Mouse (Mus musculus): ENCODE results near the gene Iqgap2.

Gene Iqgap2

DNA sequence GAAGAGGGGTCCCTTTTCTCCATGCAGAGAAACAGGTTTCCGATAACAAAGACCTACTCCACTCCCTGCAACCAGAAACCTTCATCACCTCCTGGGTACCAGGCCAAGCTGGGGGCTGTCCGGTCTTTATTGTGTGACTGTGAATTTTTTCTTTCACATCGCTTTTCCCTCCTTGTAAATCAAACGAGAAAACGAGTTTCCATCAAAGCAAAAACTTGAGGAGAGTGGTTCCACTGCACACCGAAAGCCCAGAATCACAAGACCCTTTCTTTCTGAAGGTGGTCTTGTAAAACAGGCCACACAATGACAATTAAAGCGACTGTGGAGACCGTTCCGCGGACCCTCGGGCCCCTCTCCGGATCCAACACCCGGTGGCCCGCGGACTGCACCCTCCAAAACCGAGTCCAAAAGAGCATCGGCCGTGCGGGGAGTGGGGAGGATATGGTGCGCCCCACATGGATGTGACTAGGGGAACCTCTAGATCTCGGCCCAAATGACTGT, 274.0 kb downstream of the Iqgap2 start:
- DNase-seq (ENCODE audit: low spot score in 2 of 2): no peak

DNA sequence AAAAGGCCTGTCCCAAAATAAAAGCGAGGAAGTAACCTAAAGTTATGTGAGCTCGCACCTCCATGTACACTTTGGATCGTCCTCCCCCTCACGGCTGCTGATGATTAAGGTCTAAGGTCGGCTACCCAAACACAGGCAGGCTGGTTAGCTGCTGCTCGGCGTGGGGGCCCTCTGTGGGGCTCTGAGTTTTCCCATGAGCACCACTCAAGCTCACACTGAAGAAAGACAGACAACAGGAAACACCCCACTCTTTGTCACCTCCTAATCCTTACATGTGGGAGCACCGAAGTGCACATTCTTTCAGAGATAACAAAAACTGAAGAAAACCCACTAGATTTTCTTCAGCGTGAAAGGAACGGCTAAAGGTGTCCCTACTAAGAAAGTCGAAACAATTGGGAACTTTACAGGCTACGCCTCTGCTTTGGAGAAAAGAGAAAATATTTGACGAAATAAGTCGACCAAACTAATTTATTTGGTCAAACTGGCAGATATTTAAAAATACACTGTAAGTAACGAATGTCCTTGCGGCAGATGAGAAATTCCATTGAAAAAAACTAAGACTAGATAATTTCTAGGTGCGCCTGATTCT, 274.5 kb downstream of the Iqgap2 start:
- DNase-seq (ENCODE audit: low spot score in 2 of 2): no peak

DNA sequence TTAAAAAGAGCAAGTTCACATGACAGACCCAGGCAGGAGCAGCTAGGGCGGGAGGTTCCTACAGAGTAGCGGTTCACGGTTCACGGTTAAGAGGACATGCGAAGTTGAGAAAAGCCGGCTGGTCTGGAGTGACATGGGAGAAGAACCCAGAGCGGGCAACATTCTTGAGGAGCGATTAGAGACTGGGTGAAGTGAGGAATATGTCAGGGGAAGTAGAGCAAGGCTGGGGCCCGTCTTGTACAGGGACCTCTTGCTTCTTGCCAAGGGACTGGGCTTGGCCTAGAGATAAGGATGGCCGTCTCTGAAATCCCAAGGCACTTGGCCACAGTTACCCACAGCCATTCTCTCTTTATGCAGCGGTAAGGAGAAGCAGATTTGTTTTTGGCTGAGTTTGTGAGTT, 275.2 kb downstream of the Iqgap2 start:
- no peak for DNase-seq (ENCODE audit: low spot score in 2 of 2)

DNA sequence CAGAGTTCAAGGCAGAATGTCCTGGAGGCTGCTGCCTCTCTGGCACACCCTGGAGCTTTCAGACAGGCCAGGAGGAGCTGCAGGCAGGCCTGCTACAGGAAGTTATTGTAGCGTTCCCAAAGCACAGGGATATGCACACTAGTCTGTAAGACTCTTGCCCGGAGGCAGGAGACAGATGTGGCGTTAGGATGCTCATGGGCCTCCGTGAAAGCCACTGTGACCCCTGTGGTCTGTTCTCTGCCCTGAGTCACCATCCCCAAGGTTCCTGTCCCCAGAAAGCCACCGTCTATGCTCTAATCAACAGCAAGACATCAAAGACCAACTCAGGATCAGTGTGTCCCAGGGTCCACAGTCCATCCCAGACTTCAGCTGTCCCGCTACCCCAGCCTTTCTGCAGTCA, 277.0 kb downstream of the Iqgap2 start:
- no peak for DNase-seq (ENCODE audit: low spot score in 2 of 2)

DNA sequence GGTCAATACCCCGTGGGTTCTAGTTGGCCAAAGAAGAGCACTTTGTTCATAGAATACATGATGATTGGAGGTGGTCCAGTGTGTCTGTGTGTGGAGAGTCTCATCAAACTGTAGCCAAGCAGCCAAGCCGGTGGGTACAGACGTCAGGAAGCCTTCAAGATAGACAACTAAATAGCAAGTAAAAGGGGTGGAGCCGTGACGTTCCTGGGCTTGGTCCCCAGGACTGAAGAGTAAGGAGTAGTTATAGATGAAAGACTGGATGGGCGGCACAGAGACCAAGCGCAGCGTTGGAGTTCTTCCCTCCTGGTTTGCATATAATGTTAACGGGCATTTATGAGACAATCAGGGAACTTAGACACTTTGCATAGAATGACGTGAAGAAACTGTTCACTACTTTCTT, 279.5 kb downstream of the Iqgap2 start:
- DNase-seq (ENCODE audit: low spot score in 2 of 2): no peak

DNA sequence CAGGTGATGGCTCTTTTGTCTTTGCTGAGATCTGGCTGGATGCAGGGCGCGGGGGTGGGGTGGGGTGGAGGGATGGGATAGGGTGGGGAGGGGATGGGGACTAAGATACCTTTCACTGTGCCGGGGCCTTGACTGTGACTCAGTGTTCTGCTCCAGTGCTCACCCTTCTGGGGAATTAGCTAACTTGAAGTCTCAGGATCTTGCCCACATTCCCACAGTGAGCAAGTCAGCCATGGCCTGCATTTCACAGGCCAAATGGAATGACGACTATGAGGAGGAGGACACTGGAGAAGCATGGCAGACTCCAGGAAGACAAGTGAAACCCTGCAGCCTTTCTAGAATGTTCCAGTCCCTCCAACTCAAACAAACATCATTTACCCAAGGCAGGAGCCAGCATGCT, 280.0 kb downstream of the Iqgap2 start:
- no peak for DNase-seq (ENCODE audit: low spot score in 2 of 2)

DNA sequence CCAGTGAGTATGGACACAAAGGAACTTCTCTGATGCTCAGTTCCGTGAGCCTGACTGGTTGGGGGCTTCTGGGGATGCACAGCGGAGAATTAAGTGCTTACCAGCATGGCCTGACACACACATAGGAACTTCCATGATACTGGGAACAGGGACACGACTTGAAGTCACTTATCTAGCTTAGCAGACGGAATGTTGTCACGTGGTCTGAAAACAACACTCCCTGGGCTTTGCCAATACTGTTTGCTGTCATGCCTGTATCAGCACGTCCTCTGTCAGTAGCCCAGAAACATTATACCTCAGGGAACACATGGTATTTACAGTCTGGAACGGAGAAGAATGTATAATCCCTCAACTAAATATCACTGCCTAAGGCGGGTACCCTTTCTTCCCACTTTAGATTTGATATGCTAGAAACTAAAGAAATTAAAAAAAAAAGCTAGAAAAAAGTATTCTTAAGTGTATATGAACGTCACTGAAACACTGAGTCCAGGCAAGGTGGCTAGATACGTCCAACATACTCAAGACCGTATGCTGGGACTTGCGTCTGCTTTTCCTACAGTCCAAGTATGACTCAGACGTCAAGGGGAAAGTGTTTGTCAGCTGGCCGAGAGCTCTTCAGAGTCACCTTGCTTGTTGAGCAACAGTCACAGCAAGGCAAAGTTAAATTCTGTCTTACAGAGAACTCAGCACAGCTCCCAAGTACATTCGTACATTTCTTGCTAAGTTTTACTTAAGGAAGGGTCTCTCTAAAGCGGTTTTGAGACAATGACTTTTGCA, 280.7 kb downstream of the Iqgap2 start:
- DNase-seq (ENCODE audit: low spot score in 2 of 2): no peak

DNA sequence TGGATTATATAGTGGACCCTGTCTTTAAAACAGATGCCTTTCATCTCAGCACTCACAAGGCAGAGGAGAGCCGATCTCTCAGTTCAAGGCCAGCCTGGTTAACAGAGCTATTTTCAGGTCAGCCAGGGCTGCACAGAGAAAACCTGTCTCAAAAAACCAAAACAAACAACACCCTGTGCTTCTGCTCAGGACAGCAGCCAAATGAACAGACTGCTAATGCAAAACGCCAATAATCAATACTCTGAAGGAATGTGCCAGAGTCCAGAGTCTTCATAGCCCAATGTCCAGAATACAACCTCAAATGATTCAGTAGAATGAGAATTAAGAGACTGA, 282.7 kb downstream of the Iqgap2 start:
- DNase-seq (ENCODE audit: low spot score in 2 of 2): no peak

DNA sequence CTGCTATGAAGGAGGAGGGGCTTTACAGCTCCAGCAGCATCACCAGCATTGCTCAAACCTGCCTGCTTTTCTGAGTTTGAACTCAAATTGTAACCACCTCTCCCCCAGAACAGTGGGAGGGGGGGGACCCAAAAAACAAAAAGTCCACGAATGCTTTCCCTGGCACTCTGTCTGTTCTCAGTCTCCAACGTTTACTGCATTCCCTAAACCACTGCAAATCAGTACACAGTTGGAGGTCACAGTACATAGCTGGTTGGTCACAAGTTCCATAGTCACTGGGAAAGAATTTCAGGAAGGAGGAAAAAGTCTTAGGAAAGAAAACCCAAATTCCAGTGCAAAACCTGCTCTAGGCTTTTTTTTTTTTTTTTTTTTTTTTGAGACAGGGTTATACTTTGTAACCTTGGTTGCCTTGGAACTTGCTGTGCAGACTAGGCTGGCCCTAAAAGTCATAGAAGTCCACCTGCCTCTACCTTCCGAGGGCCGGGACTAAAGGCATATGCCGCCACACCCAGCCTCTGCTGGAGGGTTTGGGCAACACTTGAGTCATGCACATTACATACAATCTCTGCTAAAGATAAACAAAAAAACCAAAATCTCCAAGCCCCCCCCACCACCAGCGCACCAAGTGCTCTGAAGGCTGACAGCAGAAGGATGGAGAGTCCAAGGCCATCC, 283.2 kb downstream of the Iqgap2 start:
- DNase-seq (ENCODE audit: low spot score in 2 of 2): no peak

DNA sequence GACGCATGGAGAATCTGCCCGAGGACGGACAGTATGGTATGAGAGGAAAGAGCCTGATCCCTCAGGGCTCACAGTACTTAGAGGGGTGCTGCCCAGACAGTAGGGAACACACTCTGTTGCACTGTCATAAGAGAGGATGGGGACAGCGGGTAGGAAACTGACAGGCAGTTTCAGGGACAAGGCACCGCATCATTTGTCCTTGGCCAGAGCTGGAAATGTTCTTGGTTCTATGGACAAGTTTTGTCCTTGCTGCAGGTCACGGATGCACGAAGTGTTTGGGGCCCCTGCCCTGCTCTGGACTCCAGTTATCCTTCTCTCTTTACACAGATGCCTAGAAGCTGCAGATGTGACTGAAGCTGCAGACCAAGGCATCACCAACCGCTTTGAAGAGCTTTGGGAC, 284.7 kb downstream of the Iqgap2 start:
- no peak for DNase-seq (ENCODE audit: low spot score in 2 of 2)

DNA sequence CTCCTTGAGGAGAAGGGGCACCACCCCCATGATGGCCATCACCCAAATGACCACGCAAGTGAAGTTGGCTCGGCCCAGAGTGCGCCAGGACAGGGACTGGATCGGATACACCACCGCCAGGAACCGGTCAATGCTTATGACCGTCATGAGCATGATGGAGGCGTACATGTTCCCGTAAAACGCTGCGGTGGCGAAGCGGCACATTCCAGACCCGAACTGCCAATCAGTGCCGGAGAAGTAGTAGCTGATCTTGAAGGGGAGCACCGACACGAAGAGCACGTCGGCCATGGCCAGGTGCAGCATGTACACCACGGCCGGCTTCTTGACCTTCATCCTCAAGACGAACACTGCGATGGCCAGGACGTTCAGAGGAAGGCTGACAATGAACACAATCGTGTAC, 287.4 kb downstream of the Iqgap2 start:
- no peak for DNase-seq (ENCODE audit: low spot score in 2 of 2)

DNA sequence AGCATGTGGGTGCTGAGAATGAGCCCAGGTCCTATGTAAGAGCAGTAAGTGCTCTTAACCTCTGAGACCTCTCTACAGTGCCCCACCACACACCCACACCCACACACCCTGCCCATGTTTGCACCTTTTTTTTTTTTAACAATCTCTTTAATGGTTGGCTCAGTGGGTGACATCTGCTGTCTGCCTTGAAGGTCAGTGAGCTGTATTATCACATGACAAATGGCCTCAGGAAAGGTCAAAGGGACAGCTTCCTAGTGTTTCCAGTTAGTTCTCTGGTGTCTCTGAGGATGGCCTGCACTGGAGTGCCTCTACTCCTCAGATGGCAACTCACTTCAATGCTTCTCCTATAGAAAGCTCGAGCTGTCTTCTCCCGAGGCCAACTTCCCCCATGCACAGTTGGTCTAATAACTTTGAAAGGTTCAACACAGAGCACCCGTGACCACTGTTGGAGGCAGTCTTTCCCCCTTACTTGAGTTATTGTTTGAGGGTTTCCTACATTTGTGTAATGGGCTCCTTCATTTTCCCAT, 291.8 kb downstream of the Iqgap2 start:
- DNase-seq (ENCODE audit: low spot score in 2 of 2): no peak

DNA sequence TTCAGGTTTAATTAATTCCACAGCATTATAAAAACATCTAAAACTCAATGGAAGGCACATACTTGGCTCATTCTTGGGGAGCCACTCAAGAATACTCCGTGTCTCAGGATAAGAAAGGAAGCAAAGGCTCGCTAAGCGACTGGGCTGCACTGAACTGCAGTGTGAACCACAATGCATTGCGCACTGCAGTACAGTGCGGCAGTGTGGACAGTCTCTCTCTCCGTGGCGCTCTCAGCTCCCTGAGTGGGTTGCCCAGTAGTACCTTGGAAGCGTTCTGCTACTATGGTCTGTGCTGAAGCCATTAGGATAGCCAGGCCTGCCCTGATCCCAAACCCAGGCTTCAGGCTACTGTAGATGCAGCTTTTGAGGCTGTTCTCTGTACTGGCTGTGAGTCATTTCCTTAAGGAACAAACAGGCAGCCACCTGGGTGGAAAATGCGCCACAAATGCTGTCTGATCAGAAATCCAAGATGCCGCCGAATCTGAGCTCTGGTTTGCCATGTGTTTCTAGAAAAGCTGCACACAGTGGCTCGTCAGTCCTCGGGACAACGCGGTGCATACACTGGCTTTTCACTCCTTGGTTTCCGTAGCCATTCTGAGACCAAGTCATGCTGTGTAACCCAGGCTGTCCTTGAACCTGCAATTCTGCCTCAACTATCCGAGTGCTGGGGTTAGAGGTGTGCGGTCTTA, 293.3 kb downstream of the Iqgap2 start:
- no peak for DNase-seq (ENCODE audit: low spot score in 2 of 2)

DNA sequence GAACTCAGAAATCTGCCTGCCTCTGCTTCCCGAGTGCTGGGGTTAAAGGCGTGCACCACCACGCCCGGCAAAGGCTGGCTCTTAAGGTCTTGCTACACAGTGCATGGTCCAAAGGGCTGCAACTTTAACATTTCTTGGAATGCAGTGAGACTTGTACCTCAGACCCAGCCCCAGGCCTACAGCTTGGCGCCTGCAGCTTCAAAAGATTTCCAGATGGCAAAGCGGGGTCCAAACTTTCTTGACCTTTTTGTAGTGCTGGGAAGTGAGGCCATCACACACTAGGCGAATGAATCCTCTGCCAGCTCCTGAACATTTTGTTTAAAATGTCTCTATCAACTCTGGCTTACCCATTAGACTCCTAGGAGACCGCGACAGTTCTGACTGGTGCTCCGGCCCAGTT, 294.1 kb downstream of the Iqgap2 start:
- no peak for DNase-seq (ENCODE audit: low spot score in 2 of 2)

DNA sequence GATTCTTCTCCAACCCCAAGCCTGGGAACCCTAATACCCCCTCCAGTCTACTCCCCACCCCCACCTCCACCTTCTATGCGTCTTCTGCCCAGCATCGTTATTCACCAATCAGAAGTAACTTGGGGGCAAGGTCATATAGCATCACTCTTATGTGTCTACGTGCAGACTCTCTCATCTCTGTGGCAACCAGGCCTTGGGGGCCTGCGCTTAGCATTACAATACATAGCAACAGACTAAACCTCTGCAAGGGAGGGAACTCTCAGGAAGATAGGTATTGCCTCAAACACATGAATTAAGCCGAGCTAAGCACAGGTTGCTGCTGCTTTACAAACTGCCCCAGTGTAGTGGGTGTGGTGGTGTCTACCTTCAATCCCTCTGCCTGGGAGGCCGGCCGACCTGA, 295.0 kb downstream of the Iqgap2 start:
- DNase-seq (ENCODE audit: low spot score in 2 of 2): no peak

DNA sequence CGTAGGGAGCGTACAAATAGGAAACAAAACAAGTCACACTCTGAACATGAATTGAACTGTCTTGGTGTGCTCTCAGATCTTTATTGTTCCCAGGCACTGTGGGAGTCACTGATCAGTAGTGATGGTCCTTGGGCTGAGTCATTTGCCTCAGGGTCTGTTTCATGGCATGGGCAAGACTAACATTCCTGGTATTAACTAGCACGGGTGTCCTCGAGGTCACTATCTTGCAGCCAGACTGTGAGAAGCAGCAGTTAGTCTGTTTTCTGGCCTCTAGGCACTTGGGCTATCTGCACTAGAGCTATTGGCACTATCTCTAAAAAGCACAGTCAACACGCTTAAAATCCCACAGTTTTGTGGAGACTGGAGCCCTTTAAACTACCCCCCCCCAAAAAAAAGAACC, 295.8 kb downstream of the Iqgap2 start:
- no peak for DNase-seq (ENCODE audit: low spot score in 2 of 2)

DNA sequence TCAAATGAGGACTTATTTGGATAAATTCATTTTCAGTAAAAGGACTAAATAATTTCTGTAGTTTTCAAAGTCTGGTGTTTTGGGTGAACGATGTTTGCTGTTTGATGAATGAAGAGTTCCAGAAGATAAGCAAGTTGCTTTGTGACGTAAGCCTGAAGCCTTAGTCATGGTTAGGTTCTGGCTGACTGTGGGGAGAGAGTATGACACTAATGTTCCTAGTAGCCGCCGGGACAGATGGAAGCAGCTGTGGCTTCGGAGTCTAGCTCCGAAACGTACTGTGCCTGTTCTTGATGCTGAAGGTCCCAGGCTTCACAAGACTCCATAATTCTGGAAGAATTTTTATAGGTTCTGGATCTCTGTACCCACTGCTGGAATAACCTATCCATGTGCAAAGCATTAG, 296.3 kb downstream of the Iqgap2 start:
- DNase-seq (ENCODE audit: low spot score in 2 of 2): no peak

DNA sequence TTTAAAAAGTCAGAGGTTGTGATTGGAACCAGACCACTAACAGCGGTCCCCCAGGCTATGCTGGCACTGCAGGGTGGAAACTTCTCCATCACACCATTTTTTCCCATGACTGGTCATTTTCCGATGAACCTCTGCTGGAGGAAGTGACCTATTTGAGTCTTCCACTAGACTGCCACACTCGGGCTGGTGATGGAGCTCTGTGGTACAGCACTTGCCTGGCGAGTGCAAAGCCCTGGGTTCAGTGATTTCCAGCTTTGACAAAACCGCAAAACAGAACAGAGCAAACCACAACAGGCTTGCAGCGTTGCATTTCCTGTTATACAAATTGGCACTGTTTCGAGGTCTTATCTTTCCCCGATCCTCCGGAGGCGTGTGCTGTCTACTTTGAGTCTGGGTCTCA, 298.9 kb downstream of the Iqgap2 start:
- DNase-seq (ENCODE audit: low spot score in 2 of 2): no peak

DNA sequence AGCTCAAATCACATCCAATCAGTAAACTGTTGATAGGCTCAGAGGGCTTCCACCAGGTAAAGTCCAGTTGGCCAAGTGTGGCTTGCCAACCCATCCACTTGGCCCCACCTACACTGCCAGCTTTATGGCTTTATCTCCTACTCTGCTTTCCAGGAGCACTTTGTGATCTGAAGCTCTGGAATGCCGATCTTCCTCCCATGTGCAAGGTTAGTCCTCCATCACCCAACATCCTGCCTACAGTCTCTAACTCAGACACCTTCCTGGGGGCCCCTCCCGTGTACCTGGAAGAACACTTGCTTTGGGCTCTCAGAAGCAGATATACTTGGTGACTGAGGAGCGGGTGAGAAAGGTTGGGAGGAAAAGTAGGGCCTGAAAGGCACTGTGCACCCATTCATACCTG, 300.1 kb downstream of the Iqgap2 start:
- no peak for DNase-seq (ENCODE audit: low spot score in 2 of 2)

DNA sequence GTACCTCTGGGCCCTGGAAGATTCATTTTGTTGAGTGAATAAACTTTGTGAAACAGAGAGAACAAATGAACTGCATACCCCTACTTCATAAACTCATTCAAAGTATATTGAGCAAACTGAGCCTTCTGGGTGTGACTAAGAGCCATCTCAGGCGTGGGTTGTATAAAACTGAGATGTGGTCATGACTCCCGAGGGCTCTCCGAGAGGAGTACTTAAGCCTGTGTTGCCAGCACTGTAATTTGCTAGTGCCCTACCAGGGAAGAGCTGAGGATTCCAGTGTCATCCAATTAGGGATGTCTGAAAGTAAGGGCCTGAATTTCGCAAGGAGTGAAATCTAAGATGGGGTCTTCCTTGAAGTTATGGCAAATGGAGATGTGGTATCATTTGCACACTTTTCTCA, 304.1 kb downstream of the Iqgap2 start:
- DNase-seq (ENCODE audit: low spot score in 2 of 2): no peak

DNA sequence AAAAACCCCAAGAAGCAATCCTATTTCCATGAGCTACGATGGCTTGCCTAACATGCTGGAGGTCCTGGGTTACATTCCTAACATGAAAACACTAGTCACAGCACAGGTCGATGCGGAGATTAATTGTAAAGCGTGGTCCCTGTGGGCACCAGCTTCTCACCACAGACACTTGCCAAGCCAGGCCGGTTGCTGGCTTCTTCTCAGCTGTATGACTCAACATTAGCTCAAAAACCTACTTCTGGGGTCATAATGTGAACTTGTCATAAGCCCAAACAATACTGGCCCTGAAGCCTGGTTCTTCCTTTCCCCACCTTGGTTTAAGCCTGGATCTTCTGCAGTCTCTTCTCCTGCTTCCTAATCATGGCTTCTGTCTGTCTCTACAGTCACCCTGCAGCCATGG, 306.8 kb downstream of the Iqgap2 start:
- no peak for DNase-seq (ENCODE audit: low spot score in 2 of 2)

Measured in frontal cortex, postnatal 25 days (tissue).